In genomic region chr5:53598510-53598909, GRCm38 (mm10) we compare ENCODE assay signal across 12 mouse cellular contexts.
DNase-seq lines count a peak whose midpoint lies in the region; ATAC-seq and TF ChIP-seq lines count a peak whose summit lies in the region.
"Had no signal": no experiment of that assay in that cellular context is flagged by ENCODE, and none has a peak within 500 bp of the region (broad histone marks: within the 10 kb centered on the region; RNA-seq: fewer than 3 reads in every experiment).

No protein-coding gene starts in this region.

- no peak for ATAC-seq in forebrain, embryonic 14.5 days
- no peak for ATAC-seq in forebrain, embryonic 12.5 days (ENCODE audit: low FRiP score)
- ATAC-seq in neural tube, embryonic 15.5 days (ENCODE audit: low FRiP score), result no peak

- H3K4me1 ChIP-seq in forebrain, embryonic 14.5 days (ENCODE audit: control insufficient read depth, insufficient read depth, low read length), result peaks cover 4% of the 10 kb centered on the region
- H3K4me1 ChIP-seq in forebrain, embryonic 12.5 days, result peaks cover 17% of the 10 kb centered on the region
- H3K4me1 ChIP-seq in CH12.LX (ENCODE audit: control insufficient read depth in 1 of 2, insufficient read depth in 2 of 2), result peaks cover 5 to 71% of the 10 kb centered on the region in 2 experiments; a peak in 3 of 4 replicates
- H3K4me1 ChIP-seq in neural tube, embryonic 15.5 days, result peaks cover 15% of the 10 kb centered on the region

- no peak overlapping the region for H3K27ac ChIP-seq in forebrain, embryonic 14.5 days (ENCODE audit: low read depth, low read length)
- no peak overlapping the region for H3K27ac ChIP-seq in forebrain, embryonic 12.5 days
- no peak overlapping the region for H3K27ac ChIP-seq in left cerebral cortex, adult 2 months
- no peak overlapping the region for H3K27ac ChIP-seq in CH12.LX (ENCODE audit: insufficient read depth, low read depth)
- H3K27ac ChIP-seq in neural tube, embryonic 15.5 days (replicated peaks), result no peak overlapping the region
- H3K27ac ChIP-seq: heart, embryonic 10.5 days; stomach, embryonic 15.5 days had no signal

- H3K4me2 ChIP-seq in forebrain, embryonic 14.5 days (ENCODE audit: low read length), result no peak overlapping the region
- no peak overlapping the region for H3K4me2 ChIP-seq in forebrain, embryonic 12.5 days
- H3K4me2 ChIP-seq in CH12.LX (ENCODE audit: insufficient read depth, low read depth, poor library complexity, severe bottlenecking), result no peak overlapping the region
- H3K4me2 ChIP-seq in neural tube, embryonic 15.5 days, result no peak overlapping the region
- H3K4me2 ChIP-seq: stomach, embryonic 15.5 days had no signal

- H3K36me3 ChIP-seq in forebrain, embryonic 14.5 days (ENCODE audit: control insufficient read depth, insufficient read depth, low read length), result no peaks in the 10 kb centered on the region
- no peaks in the 10 kb centered on the region for H3K36me3 ChIP-seq in forebrain, embryonic 12.5 days (replicated peaks)
- H3K36me3 ChIP-seq in CH12.LX (replicated peaks in 1 of 2; ENCODE audit: control insufficient read depth in 1 of 2, insufficient read depth in 1 of 2, low read length in 1 of 2), result peaks cover 0 to 14% of the 10 kb centered on the region in 2 experiments
- no peaks in the 10 kb centered on the region for H3K36me3 ChIP-seq in neural tube, embryonic 15.5 days
- H3K36me3 ChIP-seq: heart, embryonic 10.5 days; stomach, embryonic 15.5 days had no signal

- peak; percentile 46 for TF ChIP-seq RAD21 in CH12.LX (IDR thresholded peaks at IDR 0.05; ENCODE audit: low read depth, low read length)

- intact Hi-C loops in left cerebral cortex, adult 2 months (cut with DNase I), result loop anchor here (1.0 kb wide), 1 partner anchor 40 kb away; no protein-coding TSS in a partner anchor

- H3K9ac ChIP-seq in forebrain, embryonic 14.5 days (ENCODE audit: low read length), result no peak overlapping the region
- H3K9ac ChIP-seq in forebrain, embryonic 12.5 days, result no peak overlapping the region
- H3K9ac ChIP-seq in CH12.LX (ENCODE audit: insufficient read depth, low read depth), result no peak overlapping the region
- H3K9ac ChIP-seq in neural tube, embryonic 15.5 days (replicated peaks), result no peak overlapping the region
- H3K9ac ChIP-seq: stomach, embryonic 15.5 days had no signal

- H3K9me3 ChIP-seq in forebrain, embryonic 14.5 days (replicated peaks; ENCODE audit: control insufficient read depth, low read length), result no peaks in the 10 kb centered on the region
- no peaks in the 10 kb centered on the region for H3K9me3 ChIP-seq in forebrain, embryonic 12.5 days
- H3K9me3 ChIP-seq in CH12.LX (replicated peaks; ENCODE audit: low read length), result no peaks in the 10 kb centered on the region
- H3K9me3 ChIP-seq in neural tube, embryonic 15.5 days (replicated peaks), result no peaks in the 10 kb centered on the region
- H3K9me3 ChIP-seq: heart, embryonic 10.5 days; stomach, embryonic 15.5 days had no signal

- no peak for TF ChIP-seq EP300 in CH12.LX (IDR thresholded peaks at IDR 0.05; ENCODE audit: low read length)

- H3K4me3 ChIP-seq in forebrain, embryonic 14.5 days (ENCODE audit: low read depth, low read length), result no peak overlapping the region
- no peak overlapping the region for H3K4me3 ChIP-seq in forebrain, embryonic 12.5 days (replicated peaks)
- no peak overlapping the region for H3K4me3 ChIP-seq in left cerebral cortex, adult 2 months
- no peak overlapping the region for H3K4me3 ChIP-seq in CH12.LX (replicated peaks in 1 of 3; ENCODE audit: low read depth in 2 of 3, low read length in 2 of 3, poor library complexity in 1 of 3)
- H3K4me3 ChIP-seq in neural tube, embryonic 15.5 days (replicated peaks), result no peak overlapping the region
- H3K4me3 ChIP-seq: heart, embryonic 10.5 days; stomach, embryonic 15.5 days had no signal

- TF ChIP-seq POLR2A in CH12.LX (IDR thresholded peaks at IDR 0.05; ENCODE audit: low read depth, low read length), result no peak

- peak; percentile 70 for TF ChIP-seq CTCF in left cerebral cortex, adult 2 months (IDR thresholded peaks at IDR 0.05)
- peak in 1 of 2 experiments; percentile 64; a peak in 2 of 4 replicates for TF ChIP-seq CTCF in CH12.LX (conservative IDR thresholded peaks at IDR 0.05 in 1 of 2, IDR thresholded peaks at IDR 0.05 in 1 of 2; ENCODE audit: low read depth in 2 of 2, low read length in 2 of 2)

- dilution Hi-C loops in CH12.LX (cut with MboI; ENCODE audit: extremely low pct_ligation_motif_present, extremely low pct_unique_long_range_greater_than_20kb, low sequenced_read_pairs), result no loop called here

- in situ Hi-C loops in CH12.LX (cut with MboI; ENCODE audit: low pct_ligation_motif_present, low pct_unique_long_range_greater_than_20kb, low sequenced_read_pairs), result loop anchor here (10.0 kb wide), 1 partner anchor 194 kb away; no protein-coding TSS in a partner anchor

- peaks cover 81% of the 10 kb centered on the region for H3K79me2 ChIP-seq in CH12.LX (replicated peaks; ENCODE audit: control insufficient read depth, extremely low read depth, insufficient read depth, poor library complexity, severe bottlenecking)

- H3K27me3 ChIP-seq in forebrain, embryonic 14.5 days (replicated peaks; ENCODE audit: control insufficient read depth, insufficient read depth, low read length), result no peaks in the 10 kb centered on the region
- H3K27me3 ChIP-seq in forebrain, embryonic 12.5 days, result no peaks in the 10 kb centered on the region
- H3K27me3 ChIP-seq in CH12.LX (replicated peaks), result no peaks in the 10 kb centered on the region
- H3K27me3 ChIP-seq in neural tube, embryonic 15.5 days (replicated peaks), result no peaks in the 10 kb centered on the region
- H3K27me3 ChIP-seq: stomach, embryonic 15.5 days had no signal

- peak; percentile 61 for DNase-seq in forebrain, embryonic 14.5 days (ENCODE audit: low spot score)
- no peak for DNase-seq in left cerebral cortex, adult 2 months (ENCODE audit: extremely low spot score in 1 of 2, low spot score in 2 of 2)
- no peak for DNase-seq in left cerebral cortex, adult 8-10 months (ENCODE audit: low spot score in 2 of 2)
- DNase-seq in CH12.LX (ENCODE audit: extremely low read depth), result peak; percentile 30
- peak; percentile 59 for DNase-seq in lung, postnatal 36 days
- DNase-seq in kidney, adult 18-20 months, result no peak
- DNase-seq: adrenal gland, adult 8-10 months; right cerebral cortex, postnatal 14 days had no signal

TF ChIP-seq in CH12.LX, 34 proteins besides CTCF, POLR2A, EP300 and RAD21:
- TF ChIP-seq SMC3 (IDR thresholded peaks at IDR 0.05; ENCODE audit: low read depth, low read length) (peak; percentile 51), MXI1 (IDR thresholded peaks at IDR 0.05; ENCODE audit: low read depth, low read length) (no peak), POLR2AphosphoS2 (IDR thresholded peaks at IDR 0.05; ENCODE audit: low read depth, low read length) (no peak), NELFE (IDR thresholded peaks at IDR 0.05; ENCODE audit: low read depth, low read length) (no peak)

Comparison
In these comparisons a context has a peak if more than half of its experiments do, and no peak if none do; other contexts are left out.
1. DNase-seq: peak in forebrain, embryonic 14.5 days (single experiment), CH12.LX (single experiment) and lung, postnatal 36 days (single experiment); none in left cerebral cortex, adult 2 months (0 of 2), left cerebral cortex, adult 8-10 months (0 of 2) and kidney, adult 18-20 months (single experiment).